Mouse (Mus musculus) liver, embryonic 13.5 days (tissue): ENCODE measurements at regions not wholly inside any gene's neighbourhood (a gene's known extent, or its start where the extent isn't known, plus 50 kb on each side); places are given as distances from the start of the nearest gene placed in this dataset.
A peak's percentile ranks its signal among the peaks of the same experiment; 100 is the strongest.

Experiments used
- ATAC-seq: fragments of 200-750 bp; cut with Nextera tagmentation; 2 replicates; pipeline ENCODE4 v1.8.0; 2017; ENCODE audit warnings: low read depth, mild to moderate bottlenecking, moderate number of reproducible peaks, moderate library complexity
- DNase-seq: peaks from one replicate; pipeline ENCODE4 v3.0.0; 2022
- H3K27ac ChIP-seq: fragments of 300-500 bp; sonication (generic); 2 replicates; pipeline ENCODE4 v1.5.1; 2015; ENCODE audit warnings: moderate library complexity, mild to moderate bottlenecking, inconsistent platforms
- H3K27me3 ChIP-seq: fragments of 300-500 bp; sonication (generic); 2 replicates; pipeline ENCODE4 v1.6.1; 2015; ENCODE audit warnings: mild to moderate bottlenecking, inconsistent platforms
- H3K36me3 ChIP-seq: fragments of 300-500 bp; sonication (generic); 2 replicates; pipeline ENCODE4 v1.6.1; 2015; ENCODE audit warnings: mild to moderate bottlenecking, inconsistent platforms
- H3K4me1 ChIP-seq: fragments of 300-500 bp; sonication (generic); replicated peaks from 2 replicates; pipeline ENCODE4 v1.6.1; 2015; ENCODE audit warnings: inconsistent platforms
- H3K4me2 ChIP-seq: fragments of 300-500 bp; sonication (generic); 2 replicates; pipeline ENCODE4 v1.6.1; 2015; ENCODE audit warnings: inconsistent platforms, mild to moderate bottlenecking, moderate library complexity
- H3K4me3 ChIP-seq: fragments of 300-500 bp; sonication (generic); replicated peaks from 2 replicates; pipeline ENCODE4 v1.5.1; 2015; ENCODE audit warnings: mild to moderate bottlenecking, inconsistent platforms
- H3K9ac ChIP-seq: fragments of 300-500 bp; sonication (generic); 2 replicates; pipeline ENCODE4 v1.6.1; 2015; ENCODE audit warnings: mild to moderate bottlenecking, inconsistent platforms
- H3K9me3 ChIP-seq: fragments of 300-500 bp; sonication (generic); replicated peaks from 2 replicates; pipeline ENCODE4 v1.6.1; 2016; ENCODE audit warnings: inconsistent platforms
- WGBS: fragments of 180-500 bp; shearing (Covaris S2); methylation state at CpG from one replicate; pipeline ENCODE4 v1.1.7; 2015; ENCODE audit not compliant: insufficient replicate concordance; 5-methylcytosine and 5-hydroxymethylcytosine counted together

DNA sequence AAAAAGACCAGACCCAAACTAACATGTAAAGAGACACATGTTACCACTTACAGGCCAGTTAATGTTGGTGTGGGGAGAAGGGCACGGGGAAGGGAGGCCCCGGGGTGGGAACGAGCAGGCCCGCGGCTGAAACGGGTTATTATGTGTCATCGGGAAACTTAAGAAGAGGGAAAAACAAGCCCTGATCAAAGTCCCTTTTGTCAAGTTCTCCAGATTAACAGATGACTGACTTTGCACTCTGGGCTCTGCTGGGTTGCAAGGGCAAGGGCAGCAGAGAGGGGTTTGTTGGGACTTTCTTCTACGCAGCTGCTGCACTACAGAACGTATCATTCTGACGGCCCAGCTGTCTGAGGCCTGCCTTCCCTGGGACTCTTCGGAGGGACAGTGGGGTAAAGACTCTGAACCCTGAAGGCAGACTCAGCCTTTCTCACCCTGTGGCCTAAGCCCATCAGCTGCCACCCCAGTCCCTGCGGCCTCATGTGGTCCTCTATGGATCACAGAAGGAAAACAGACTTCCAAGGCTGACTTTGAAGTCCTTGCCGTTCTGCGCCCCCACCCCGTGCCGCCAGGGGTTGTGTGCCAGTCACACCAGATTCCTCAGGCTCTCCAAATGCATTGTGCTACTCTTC is 240.7 kb downstream of the Rplp1 start:
- Histone ChIP-seq H3K27me3 (no peaks in the 10 kb centered on the region), H3K4me3 (no peak overlapping the region), H3K9ac (no peak overlapping the region), H3K27ac (no peak overlapping the region), H3K9me3 (no peaks in the 10 kb centered on the region), H3K4me2 (no peak overlapping the region), H3K4me1 (peaks cover 12% of the 10 kb centered on the region), H3K36me3 (no peaks in the 10 kb centered on the region)
- WGBS = 71% methylated on average over 16 of the region's 16 CpGs
- no peak for ATAC-seq
- no peak for DNase-seq

DNA sequence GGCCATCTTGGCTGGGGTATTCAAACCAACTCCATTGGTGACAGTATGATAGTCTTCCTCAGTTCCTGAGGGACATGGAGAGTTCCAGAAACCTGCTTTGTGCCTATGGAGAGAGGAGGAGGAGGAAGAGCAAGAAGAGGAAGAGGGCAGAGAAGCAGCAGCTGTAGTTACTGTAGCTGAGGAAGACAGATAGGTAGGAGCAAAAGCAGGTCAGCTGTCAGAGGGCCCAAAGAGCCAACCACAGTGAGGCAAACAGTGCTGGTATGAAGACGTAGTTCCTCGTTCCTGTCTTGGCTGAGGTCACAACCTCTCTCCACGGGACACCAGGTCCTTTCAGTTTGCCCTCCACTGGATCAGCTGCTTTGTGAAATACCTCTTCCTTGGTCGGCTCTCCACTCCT is 243.4 kb downstream of the Rplp1 start:
- 33% methylated on average over 4 of the region's 4 CpGs for WGBS
- no peak overlapping the region for H3K4me2 ChIP-seq
- no peak for ATAC-seq

DNA sequence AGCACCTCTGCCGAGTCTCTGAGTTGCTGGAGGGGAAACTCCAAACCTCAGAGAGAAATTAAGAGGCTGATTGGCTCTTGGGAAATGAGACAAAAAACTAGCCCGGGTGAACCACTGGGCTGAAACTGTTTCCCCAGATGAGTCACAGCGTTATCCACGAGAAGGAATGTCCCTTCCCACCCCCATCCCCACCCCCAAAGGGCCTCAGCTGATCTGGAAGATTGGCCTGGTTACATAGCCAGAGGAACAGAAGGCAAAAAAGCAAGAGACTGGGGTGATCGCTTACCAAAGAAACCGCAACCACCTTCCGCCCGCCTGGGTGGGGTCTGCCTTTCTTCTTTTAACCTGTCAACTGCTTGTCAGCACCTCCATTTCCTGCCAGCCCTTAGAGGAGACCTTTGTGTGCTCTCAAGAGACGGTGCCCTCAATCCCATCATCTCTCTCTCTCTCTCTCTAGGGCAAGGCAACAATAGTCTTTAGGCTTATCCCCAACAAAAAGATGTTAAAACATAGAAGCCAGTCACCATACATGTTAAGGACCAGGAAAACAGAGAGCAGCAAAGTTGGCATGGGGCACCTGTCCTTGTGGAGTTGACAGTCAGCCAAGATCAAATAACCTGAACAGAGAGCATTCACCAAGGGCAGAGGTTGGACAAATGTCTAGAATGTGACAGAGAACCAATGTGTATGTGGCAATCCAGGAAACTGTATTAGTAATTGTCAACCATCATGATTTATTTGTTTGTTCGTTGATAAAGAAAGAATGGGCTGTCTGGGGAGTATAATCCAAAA is 244.4 kb downstream of the Rplp1 start:
- 10% methylated on average over 10 of the region's 10 CpGs for WGBS
- no peaks in the 10 kb centered on the region for H3K9me3 ChIP-seq
- no peak overlapping the region for H3K4me3 ChIP-seq
- DNase-seq (no peak), ATAC-seq (no peak)
- no peak overlapping the region for H3K4me2 ChIP-seq
- no peaks in the 10 kb centered on the region for H3K27me3 ChIP-seq
- H3K4me1 ChIP-seq = peaks cover 21% of the 10 kb centered on the region
- H3K9ac ChIP-seq = no peak overlapping the region
- H3K27ac ChIP-seq = no peak overlapping the region
- no peaks in the 10 kb centered on the region for H3K36me3 ChIP-seq

More for the DNA sequence above, 243.4 kb downstream of the Rplp1 start:
- Histone ChIP-seq H3K36me3 (no peaks in the 10 kb centered on the region), H3K4me1 (peaks cover 17% of the 10 kb centered on the region), H3K9me3 (no peaks in the 10 kb centered on the region), H3K27me3 (no peaks in the 10 kb centered on the region), H3K9ac (no peak overlapping the region), H3K4me3 (no peak overlapping the region), H3K27ac (no peak overlapping the region)
- DNase-seq = no peak

DNA sequence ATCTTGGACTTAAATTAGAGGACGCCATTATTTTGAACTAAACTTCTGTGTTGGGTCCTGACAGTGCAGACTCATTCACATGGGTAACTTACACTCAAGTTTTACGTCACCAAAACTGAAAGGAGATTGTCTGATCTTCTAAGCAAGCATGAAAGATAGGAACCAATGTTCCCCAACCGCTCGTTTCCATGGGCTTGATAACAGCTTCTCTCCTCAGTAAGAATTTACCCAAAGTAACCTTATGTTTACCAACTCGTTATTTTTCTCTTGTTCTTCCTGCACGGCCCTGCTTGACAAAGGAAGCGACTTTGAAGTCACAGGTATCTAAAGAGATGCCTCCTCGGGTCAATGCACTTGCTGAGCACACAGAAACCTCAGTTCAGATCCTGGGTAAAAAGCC is 245.6 kb downstream of the Rplp1 start:
- ATAC-seq = no peak
- Histone ChIP-seq H3K4me1 (peaks cover 21% of the 10 kb centered on the region), H3K27ac (no peak overlapping the region), H3K4me3 (no peak overlapping the region), H3K9ac (no peak overlapping the region), H3K4me2 (no peak overlapping the region), H3K27me3 (no peaks in the 10 kb centered on the region), H3K36me3 (no peaks in the 10 kb centered on the region), H3K9me3 (no peaks in the 10 kb centered on the region)
- no peak for DNase-seq
- 32% methylated on average over 8 of the region's 8 CpGs for WGBS

DNA sequence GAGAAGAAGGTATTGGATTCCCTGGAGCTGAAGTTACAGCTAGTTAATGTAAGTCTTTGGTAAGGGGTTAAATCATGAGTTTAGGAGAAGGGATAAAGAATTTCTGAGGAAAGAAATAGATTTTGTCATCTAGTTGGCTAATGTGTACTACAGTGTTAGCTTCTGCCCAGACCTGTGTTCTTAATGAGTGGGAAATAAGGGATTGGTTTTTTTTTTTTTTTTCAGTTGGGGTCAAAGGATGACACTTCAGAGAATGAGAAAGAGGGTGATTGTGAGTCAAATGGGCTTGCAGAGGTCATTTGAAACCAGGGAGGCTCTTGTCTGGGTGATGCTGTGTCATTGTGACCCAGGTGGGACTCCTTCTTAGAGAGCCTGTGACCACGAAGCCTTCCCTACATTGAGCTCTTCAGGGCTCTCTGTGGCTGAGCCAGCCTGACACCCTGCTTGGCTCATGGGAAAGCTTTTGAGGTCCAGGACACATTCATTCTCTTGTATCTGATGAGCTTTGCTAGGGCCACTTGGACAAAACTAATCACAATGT is 246.1 kb downstream of the Rplp1 start:
- no peak for ATAC-seq
- WGBS = 45% methylated on average over 1 of the region's 1 CpGs
- no peak overlapping the region for H3K4me3 ChIP-seq

DNA sequence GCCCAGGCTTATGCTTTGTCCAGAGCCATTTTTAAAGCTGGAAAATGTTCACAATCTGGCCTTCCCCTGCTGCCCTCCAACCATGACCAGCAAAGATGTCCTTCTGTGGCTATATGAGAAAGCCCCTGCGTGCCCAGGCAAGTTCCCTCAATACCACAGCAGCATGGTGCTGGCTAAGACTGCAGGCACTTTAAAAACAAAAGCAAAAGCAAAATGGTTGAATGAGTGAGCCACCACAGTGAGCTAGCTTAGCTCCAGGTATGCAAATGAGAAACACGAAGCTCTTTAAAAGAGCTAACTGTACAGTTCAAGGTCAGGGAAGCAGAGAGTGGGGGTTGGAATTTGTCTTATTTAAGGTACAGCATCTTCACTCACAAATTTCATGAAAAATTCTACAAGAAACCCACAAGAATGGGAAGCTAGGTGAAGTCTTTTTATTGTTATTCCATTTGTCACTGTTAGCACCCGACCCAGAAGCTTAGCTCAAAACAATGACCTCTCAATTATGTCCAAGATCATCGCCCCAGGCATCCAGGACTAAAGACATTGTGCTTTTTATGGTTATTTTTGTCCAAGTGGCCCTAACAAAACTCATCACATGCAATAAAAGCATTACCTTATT is 246.8 kb downstream of the Rplp1 start:
- Histone ChIP-seq H3K9me3 (no peaks in the 10 kb centered on the region), H3K27me3 (no peaks in the 10 kb centered on the region), H3K27ac (no peak overlapping the region), H3K4me2 (no peak overlapping the region), H3K36me3 (no peaks in the 10 kb centered on the region), H3K4me1 (peaks cover 17% of the 10 kb centered on the region), H3K4me3 (no peak overlapping the region), H3K9ac (no peak overlapping the region)
- 43% methylated on average over 4 of the region's 4 CpGs for WGBS
- DNase-seq (no peak), ATAC-seq (no peak)

More for the DNA sequence above, 246.1 kb downstream of the Rplp1 start:
- H3K4me1 ChIP-seq = peaks cover 18% of the 10 kb centered on the region
- H3K9ac ChIP-seq = no peak overlapping the region
- no peaks in the 10 kb centered on the region for H3K9me3 ChIP-seq
- no peak overlapping the region for H3K27ac ChIP-seq
- H3K4me2 ChIP-seq = no peak overlapping the region
- H3K27me3 ChIP-seq = no peaks in the 10 kb centered on the region
- H3K36me3 ChIP-seq = no peaks in the 10 kb centered on the region
- no peak for DNase-seq

DNA sequence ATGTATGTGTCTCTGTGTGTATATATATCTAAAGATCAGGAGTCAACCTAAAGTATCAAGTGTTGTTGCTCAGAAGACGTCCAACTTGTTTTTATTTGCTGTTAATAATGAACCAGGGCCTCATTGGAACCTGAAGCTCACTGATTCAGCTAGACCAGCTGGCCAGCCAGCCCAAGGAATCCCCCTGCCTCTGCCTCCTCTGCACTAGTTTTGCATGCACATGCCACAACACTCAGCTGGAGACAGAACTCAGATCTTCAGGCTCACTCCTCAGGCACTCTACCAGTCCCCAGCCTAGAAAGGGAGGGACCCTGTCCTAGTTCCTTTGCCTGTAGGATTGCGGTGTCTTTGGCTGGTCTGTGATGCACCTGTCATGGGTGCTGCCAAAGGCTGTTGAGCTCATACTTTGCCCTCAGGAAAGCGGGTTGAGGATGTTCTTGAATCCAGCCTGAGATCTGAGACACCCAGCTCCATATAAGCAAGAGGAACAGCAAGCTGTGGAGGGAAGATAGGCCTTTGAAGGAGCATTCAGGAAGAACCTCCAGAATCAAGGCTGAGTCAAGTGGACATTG is 247.5 kb downstream of the Rplp1 start:
- DNase-seq = no peak
- H3K27ac ChIP-seq = no peak overlapping the region
- ATAC-seq = no peak
- H3K4me3 ChIP-seq = no peak overlapping the region
- peaks cover 20% of the 10 kb centered on the region for H3K4me1 ChIP-seq
- H3K9ac ChIP-seq = no peak overlapping the region
- H3K36me3 ChIP-seq = no peaks in the 10 kb centered on the region
- no peak overlapping the region for H3K4me2 ChIP-seq
- H3K27me3 ChIP-seq = no peaks in the 10 kb centered on the region
- WGBS = 56% methylated on average over 3 of the region's 3 CpGs
- no peaks in the 10 kb centered on the region for H3K9me3 ChIP-seq

DNA sequence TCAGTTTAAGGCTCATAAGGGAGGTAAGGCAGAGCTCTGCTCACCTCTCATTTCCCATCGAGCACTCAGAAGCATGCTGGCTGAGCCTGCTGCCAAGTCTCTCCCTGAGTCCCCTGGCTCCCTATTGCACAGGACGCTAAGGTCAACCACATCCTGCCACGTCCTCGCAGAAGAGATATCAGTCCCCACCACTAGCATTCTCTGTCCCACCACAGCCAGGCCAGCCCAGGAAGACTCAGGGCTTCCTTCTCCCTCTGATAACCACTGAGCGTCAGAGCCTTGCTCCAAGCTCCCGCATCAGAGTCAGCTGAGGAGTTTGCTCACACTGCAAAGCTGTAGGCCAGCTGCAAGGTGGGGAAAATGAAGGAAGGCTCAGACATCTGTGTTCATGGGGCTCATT is 248.2 kb downstream of the Rplp1 start:
- no peaks in the 10 kb centered on the region for H3K27me3 ChIP-seq
- WGBS = 12% methylated on average over 6 of the region's 6 CpGs
- H3K4me3 ChIP-seq = no peak overlapping the region
- no peaks in the 10 kb centered on the region for H3K9me3 ChIP-seq
- no peaks in the 10 kb centered on the region for H3K36me3 ChIP-seq
- H3K4me2 ChIP-seq = no peak overlapping the region
- H3K4me1 ChIP-seq = peaks cover 22% of the 10 kb centered on the region
- H3K27ac ChIP-seq = no peak overlapping the region
- no peak overlapping the region for H3K9ac ChIP-seq
- ATAC-seq (peak; percentile 53; the same call in 1 of the 2 replicates), DNase-seq (peak; percentile 5)

DNA sequence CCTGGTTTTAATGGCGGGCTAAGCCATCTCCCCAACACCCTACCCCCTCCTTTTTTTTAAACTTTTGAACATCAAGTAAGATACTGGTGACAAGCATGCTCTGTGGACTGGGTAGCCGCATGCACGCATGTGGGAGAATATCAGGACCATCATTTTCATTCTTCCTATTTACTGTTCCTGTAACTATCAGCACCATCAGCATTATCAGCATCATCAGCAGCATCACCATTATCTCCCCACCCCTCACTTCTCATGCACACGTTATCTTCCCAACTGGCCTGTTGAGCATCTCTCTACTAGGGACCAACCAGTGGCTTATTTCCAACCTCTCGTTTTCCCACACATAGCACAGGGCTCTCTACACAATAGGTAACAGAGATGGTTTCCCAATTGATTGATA is 249.1 kb downstream of the Rplp1 start:
- no peak for DNase-seq
- peaks cover 22% of the 10 kb centered on the region for H3K4me1 ChIP-seq
- 50% methylated on average over 5 of the region's 5 CpGs for WGBS
- H3K9me3 ChIP-seq = no peaks in the 10 kb centered on the region
- no peaks in the 10 kb centered on the region for H3K27me3 ChIP-seq
- H3K36me3 ChIP-seq = no peaks in the 10 kb centered on the region
- no peak overlapping the region for H3K9ac ChIP-seq
- ATAC-seq = no peak
- H3K4me3 ChIP-seq = no peak overlapping the region
- no peak overlapping the region for H3K27ac ChIP-seq
- H3K4me2 ChIP-seq = no peak overlapping the region

DNA sequence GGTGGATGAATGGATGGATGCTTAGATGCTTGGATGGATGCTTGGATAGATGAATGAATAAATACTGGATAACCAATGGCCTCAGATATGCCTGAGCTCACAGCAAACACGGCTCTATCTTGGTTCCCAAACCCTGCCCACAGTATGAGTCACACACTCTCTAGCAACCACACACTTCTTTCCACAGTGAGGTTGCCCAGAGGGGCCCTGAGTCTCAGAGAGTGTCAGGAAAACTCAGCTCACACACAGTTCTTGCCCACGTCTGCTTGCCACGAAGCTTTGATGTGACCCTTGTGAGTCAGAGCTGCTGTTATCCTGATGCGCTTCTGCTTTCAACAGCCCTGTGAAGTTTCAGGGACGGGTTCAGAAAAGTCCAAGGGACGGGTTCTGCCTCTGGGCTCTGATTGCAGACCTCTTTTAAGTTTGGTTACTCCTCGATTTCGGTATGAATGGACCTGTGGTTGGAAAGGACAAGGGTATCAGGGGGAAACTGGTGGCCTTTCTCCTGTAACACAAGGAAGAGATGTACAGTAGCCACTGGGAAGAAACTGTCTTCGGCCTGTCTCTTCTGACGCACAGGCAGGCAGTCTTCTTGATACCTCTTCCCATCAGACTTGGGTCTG is 250.2 kb downstream of the Rplp1 start:
- 46% methylated on average over 10 of the region's 10 CpGs for WGBS
- Histone ChIP-seq H3K9me3 (no peaks in the 10 kb centered on the region), H3K4me2 (no peak overlapping the region), H3K27ac (no peak overlapping the region), H3K4me1 (peaks cover 17% of the 10 kb centered on the region), H3K9ac (no peak overlapping the region), H3K4me3 (no peak overlapping the region), H3K36me3 (no peaks in the 10 kb centered on the region), H3K27me3 (no peaks in the 10 kb centered on the region)
- DNase-seq (no peak), ATAC-seq (no peak)
